Mouse (Mus musculus) small intestine, adult 2 months (tissue): ENCODE results near the gene Dcdc2c.

Source experiments
- CTCF ChIP-seq: fragments of 200-500 bp; IDR thresholded peaks from 2 replicates; pipeline ENCODE4 v1.5.1; 2012; ENCODE audit warnings: low read depth, mild to moderate bottlenecking, control low read depth, inconsistent platforms, low read length, moderate library complexity, mixed read lengths; ENCODE audit not compliant: insufficient replicate concordance, insufficient read length; ENCODE audit errors: extremely low read depth
- POLR2A ChIP-seq: fragments of 200-500 bp; IDR thresholded peaks from 2 replicates; pipeline ENCODE4 v1.6.1; 2012; ENCODE audit warnings: low read depth, mild to moderate bottlenecking, control low read depth, inconsistent platforms, low read length, moderate library complexity

DNA sequence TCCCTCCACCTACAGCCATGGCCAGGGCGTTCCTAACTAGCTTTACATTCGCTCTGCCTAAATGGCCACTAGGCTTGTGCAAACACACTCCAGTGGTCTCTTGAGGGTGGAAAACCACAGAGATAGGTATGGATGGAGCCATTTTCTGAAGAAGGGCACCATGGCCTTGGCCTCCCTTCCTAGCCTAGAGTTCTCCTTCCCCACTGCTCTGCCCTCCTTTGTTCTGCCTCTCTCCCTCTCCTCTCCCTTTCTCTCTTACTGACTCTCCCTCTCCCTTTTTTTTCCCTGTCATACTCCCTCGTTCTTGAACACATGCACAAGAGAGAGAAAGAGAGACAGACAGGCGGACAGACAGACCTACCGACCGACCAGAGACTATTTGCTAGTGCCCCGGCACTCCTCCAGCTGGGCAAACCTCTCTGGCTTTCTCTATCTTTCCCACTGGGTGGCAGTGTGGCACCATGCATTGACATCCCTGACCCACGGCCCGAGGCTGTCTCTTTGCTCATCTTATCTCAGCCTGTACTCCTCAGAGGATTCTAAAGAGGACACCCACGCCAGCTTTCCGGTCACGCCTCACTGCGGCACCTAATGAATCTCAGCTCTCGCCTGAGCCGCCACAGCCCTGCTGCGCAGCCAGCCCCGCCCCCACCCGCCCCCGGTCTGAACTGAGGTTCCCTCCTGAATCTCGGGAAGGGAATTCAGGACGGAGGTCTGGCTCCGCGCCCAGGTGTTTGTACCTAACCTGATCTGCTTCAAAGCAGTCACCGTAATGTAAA is 37.1 kb upstream of the Dcdc2c start:
- TF ChIP-seq CTCF, result peak; percentile 72; the same call in 1 of the 2 replicates
- no peak for TF ChIP-seq POLR2A
